Mouse (Mus musculus): ENCODE results near the gene Stk16.

DNA sequence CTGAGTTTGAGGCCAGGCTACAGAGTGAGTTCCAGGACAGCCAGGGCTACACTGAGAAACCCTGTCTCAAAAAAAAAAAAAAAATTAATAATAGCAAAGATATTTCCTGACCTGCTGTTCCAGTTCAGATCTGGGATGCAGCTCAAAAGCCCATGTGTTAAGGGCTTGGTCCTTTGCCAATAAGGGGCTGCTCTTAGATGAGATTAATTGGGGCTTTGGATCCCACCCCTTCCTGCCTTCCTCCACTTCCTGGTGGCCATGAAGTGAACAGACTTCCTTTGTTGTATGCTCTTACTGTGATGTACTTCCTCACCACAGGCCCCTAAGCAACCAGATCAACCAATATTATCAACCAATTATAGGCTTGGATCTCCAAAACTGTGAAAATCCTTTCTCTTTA is 23.5 kb upstream of the Stk16 start:
- TF ChIP-seq EP300 (IDR thresholded peaks at IDR 0.05) (no peak), CTCF (IDR thresholded peaks at IDR 0.05) (no peak)

All from lung, postnatal 0 days (tissue).